ENCODE assay signal across 13 mouse cellular contexts in genomic region chr12:27335356-27336055, GRCm38 (mm10). TPM values are rescaled to one million over a fixed set of nuclear protein-coding genes. Genes with fewer than 3 reads are reported as not detected.
A peak's percentile ranks its signal among the peaks of the same experiment; 100 is the strongest.
DNase-seq lines count a peak whose midpoint lies in the region; ATAC-seq lines count a peak whose summit lies in the region.
"Had no signal": no experiment of that assay in that cellular context is flagged by ENCODE, and none has a peak within 500 bp of the region (broad histone marks: within the 10 kb centered on the region; RNA-seq: fewer than 3 reads in every experiment).

No protein-coding gene starts in this region.

- H3K4me3 ChIP-seq in intestine, embryonic 14.5 days (ENCODE audit: low read depth, low read length), result no peak overlapping the region
- H3K4me3 ChIP-seq in intestine, embryonic 15.5 days (replicated peaks), result no peak overlapping the region
- H3K4me3 ChIP-seq in embryonic facial prominence, embryonic 10.5 days, result peak overlapping the region; percentile 97
- H3K4me3 ChIP-seq in hindbrain, embryonic 13.5 days, result peak overlapping the region; percentile 100
- H3K4me3 ChIP-seq in midbrain, embryonic 16.5 days (ENCODE audit: low read depth, low read length), result peak overlapping the region; percentile 65
- H3K4me3 ChIP-seq: stomach, embryonic 15.5 days had no signal

- H3K27me3 ChIP-seq in intestine, embryonic 14.5 days (replicated peaks; ENCODE audit: control insufficient read depth, insufficient read depth, low read length), result no peaks in the 10 kb centered on the region
- no peaks in the 10 kb centered on the region for H3K27me3 ChIP-seq in intestine, embryonic 15.5 days (replicated peaks)
- no peaks in the 10 kb centered on the region for H3K27me3 ChIP-seq in embryonic facial prominence, embryonic 10.5 days (replicated peaks; ENCODE audit: low read depth, poor library complexity, severe bottlenecking)
- no peaks in the 10 kb centered on the region for H3K27me3 ChIP-seq in hindbrain, embryonic 13.5 days
- no peaks in the 10 kb centered on the region for H3K27me3 ChIP-seq in midbrain, embryonic 16.5 days (ENCODE audit: control insufficient read depth, insufficient read depth, low read depth, low read length)
- H3K27me3 ChIP-seq: stomach, embryonic 15.5 days had no signal

- H3K4me2 ChIP-seq in intestine, embryonic 14.5 days (ENCODE audit: low read length), result no peak overlapping the region
- no peak overlapping the region for H3K4me2 ChIP-seq in intestine, embryonic 15.5 days (replicated peaks)
- peak overlapping the region; percentile 84 for H3K4me2 ChIP-seq in hindbrain, embryonic 13.5 days
- peak overlapping the region; percentile 83 for H3K4me2 ChIP-seq in midbrain, embryonic 16.5 days (ENCODE audit: low read length)
- H3K4me2 ChIP-seq: stomach, embryonic 15.5 days had no signal

- intact Hi-C loops in gastrocnemius, postnatal 36 days (cut with DNase I), result loop anchor here (5.0 kb wide), 1 partner anchor 1097 kb away; no protein-coding TSS in a partner anchor

- ATAC-seq in intestine, embryonic 14.5 days (replicated peaks; ENCODE audit: low FRiP score, low TSS enrichment, low read depth), result no peak
- no peak for ATAC-seq in intestine, embryonic 15.5 days
- no peak for ATAC-seq in hindbrain, embryonic 13.5 days (ENCODE audit: low FRiP score)
- ATAC-seq in midbrain, embryonic 16.5 days, result no peak

- H3K9ac ChIP-seq in intestine, embryonic 14.5 days (ENCODE audit: low read length), result no peak overlapping the region
- H3K9ac ChIP-seq in intestine, embryonic 15.5 days, result no peak overlapping the region
- peak overlapping the region; percentile 100 for H3K9ac ChIP-seq in hindbrain, embryonic 13.5 days
- peak overlapping the region; percentile 56 for H3K9ac ChIP-seq in midbrain, embryonic 16.5 days (ENCODE audit: low read depth, low read length)
- H3K9ac ChIP-seq: stomach, embryonic 15.5 days had no signal

- H3K36me3 ChIP-seq in intestine, embryonic 14.5 days (ENCODE audit: control insufficient read depth, insufficient read depth, low read length), result peaks cover 25% of the 10 kb centered on the region
- H3K36me3 ChIP-seq in intestine, embryonic 15.5 days, result no peaks in the 10 kb centered on the region
- peaks cover 67% of the 10 kb centered on the region for H3K36me3 ChIP-seq in embryonic facial prominence, embryonic 10.5 days (replicated peaks)
- peaks cover 16% of the 10 kb centered on the region for H3K36me3 ChIP-seq in hindbrain, embryonic 13.5 days
- peaks cover 5% of the 10 kb centered on the region; the same call in 1 of the 2 replicates for H3K36me3 ChIP-seq in midbrain, embryonic 16.5 days (ENCODE audit: control insufficient read depth, insufficient read depth, low read length)
- H3K36me3 ChIP-seq: stomach, embryonic 15.5 days had no signal

- DNase-seq in intestine, embryonic 14.5 days (ENCODE audit: low spot score), result peak; percentile 50
- peak; percentile 31 for DNase-seq in embryonic facial prominence, embryonic 10.5 days (ENCODE audit: low spot score)
- DNase-seq in gastrocnemius, postnatal 36 days, result no peak
- no peak for DNase-seq in gastrocnemius, adult 8-10 months (ENCODE audit: low spot score in 2 of 2)
- no peak for DNase-seq in spleen, postnatal 14 days (ENCODE audit: low spot score in 2 of 2)
- DNase-seq: B cell, adult 2 months; cerebellum, adult 11 months; heart, postnatal 36 days; lung, postnatal 4 days had no signal

- 67% methylated on average over 11 of the region's 11 CpGs for WGBS in intestine, embryonic 14.5 days
- 70% methylated on average over 11 of the region's 11 CpGs for WGBS in intestine, embryonic 15.5 days
- 67% methylated on average over 11 of the region's 11 CpGs for WGBS in embryonic facial prominence, embryonic 10.5 days
- WGBS in hindbrain, embryonic 13.5 days, result 48% methylated on average over 11 of the region's 11 CpGs
- WGBS in midbrain, embryonic 16.5 days, result 32% methylated on average over 11 of the region's 11 CpGs

- no peaks in the 10 kb centered on the region for H3K9me3 ChIP-seq in intestine, embryonic 14.5 days (ENCODE audit: control insufficient read depth, low read length)
- H3K9me3 ChIP-seq in intestine, embryonic 15.5 days, result no peaks in the 10 kb centered on the region
- H3K9me3 ChIP-seq in embryonic facial prominence, embryonic 10.5 days, result no peaks in the 10 kb centered on the region
- H3K9me3 ChIP-seq in hindbrain, embryonic 13.5 days, result no peaks in the 10 kb centered on the region
- H3K9me3 ChIP-seq in midbrain, embryonic 16.5 days (replicated peaks; ENCODE audit: control insufficient read depth, low read length, poor library complexity, severe bottlenecking), result no peaks in the 10 kb centered on the region
- H3K9me3 ChIP-seq: stomach, embryonic 15.5 days had no signal

- peaks cover 11% of the 10 kb centered on the region for H3K4me1 ChIP-seq in intestine, embryonic 14.5 days (replicated peaks; ENCODE audit: control insufficient read depth, insufficient read depth, low read length)
- H3K4me1 ChIP-seq in intestine, embryonic 15.5 days (replicated peaks), result no peaks in the 10 kb centered on the region; the same call in 1 of the 2 replicates
- peaks cover 17% of the 10 kb centered on the region for H3K4me1 ChIP-seq in embryonic facial prominence, embryonic 10.5 days
- peaks cover 41% of the 10 kb centered on the region for H3K4me1 ChIP-seq in hindbrain, embryonic 13.5 days (replicated peaks)
- peaks cover 28% of the 10 kb centered on the region for H3K4me1 ChIP-seq in midbrain, embryonic 16.5 days (ENCODE audit: control insufficient read depth, insufficient read depth, low read length)
- H3K4me1 ChIP-seq: stomach, embryonic 15.5 days had no signal

- H3K27ac ChIP-seq in intestine, embryonic 14.5 days (ENCODE audit: low read depth), result no peak overlapping the region
- H3K27ac ChIP-seq in intestine, embryonic 15.5 days, result no peak overlapping the region
- no peak overlapping the region for H3K27ac ChIP-seq in embryonic facial prominence, embryonic 10.5 days (replicated peaks)
- H3K27ac ChIP-seq in hindbrain, embryonic 13.5 days, result peak overlapping the region; percentile 84
- H3K27ac ChIP-seq in midbrain, embryonic 16.5 days (ENCODE audit: low read length), result peak overlapping the region; percentile 75
- H3K27ac ChIP-seq: stomach, embryonic 15.5 days had no signal

RNA-seq across cellular contexts. Expression of gene Sox11, which starts 6.9 kb away (rescaled TPM):
- 60.1 and 72.7 TPM in 2 replicates for polyA plus RNA-seq in intestine, embryonic 14.5 days (2014; fragmentation: Nextera tagmentation; extraction: Ambion mirVana)
- polyA plus RNA-seq in intestine, embryonic 15.5 days (2015; fragmentation: Nextera tagmentation; extraction: Ambion mirVana), result 30.9 and 37.5 TPM in 2 replicates
- polyA plus RNA-seq in embryonic facial prominence, embryonic 10.5 days (2016; fragmentation: Nextera tagmentation; extraction: Ambion mirVana), result 300 and 318 TPM in 2 replicates
- 574 and 588 TPM in 2 replicates for polyA plus RNA-seq in hindbrain, embryonic 13.5 days (2015; fragmentation: Nextera tagmentation; extraction: Ambion mirVana)
- 371 and 465 TPM in 2 replicates for polyA plus RNA-seq in midbrain, embryonic 16.5 days (2015; fragmentation: Nextera tagmentation; extraction: Ambion mirVana)
- total RNA-seq in gastrocnemius, postnatal 36 days (2021), result under 1 TPM; 0.10 to 0.13 TPM
- total RNA-seq in gastrocnemius, adult 8-10 months (2022), result under 1 TPM in 3 of 4 experiments, not detected in 1; 0.02 to 0.07 (median 0.03) TPM

Comparison
In these comparisons a context has a peak if more than half of its experiments do, and no peak if none do; other contexts are left out.
1. DNase-seq: peak in intestine, embryonic 14.5 days (single experiment) and embryonic facial prominence, embryonic 10.5 days (single experiment); none in gastrocnemius, postnatal 36 days (0 of 2), gastrocnemius, adult 8-10 months (0 of 2) and spleen, postnatal 14 days (0 of 2).
2. H3K27ac ChIP-seq: peak in hindbrain, embryonic 13.5 days (single experiment) and midbrain, embryonic 16.5 days (single experiment); none in intestine, embryonic 14.5 days (single experiment), intestine, embryonic 15.5 days (single experiment) and embryonic facial prominence, embryonic 10.5 days (single experiment).
3. H3K4me2 ChIP-seq: peak in hindbrain, embryonic 13.5 days (single experiment) and midbrain, embryonic 16.5 days (single experiment); none in intestine, embryonic 14.5 days (single experiment) and intestine, embryonic 15.5 days (single experiment).
4. H3K4me3 ChIP-seq: peak in embryonic facial prominence, embryonic 10.5 days (single experiment), hindbrain, embryonic 13.5 days (single experiment) and midbrain, embryonic 16.5 days (single experiment); none in intestine, embryonic 14.5 days (single experiment) and intestine, embryonic 15.5 days (single experiment).
5. H3K9ac ChIP-seq: peak in hindbrain, embryonic 13.5 days (single experiment) and midbrain, embryonic 16.5 days (single experiment); none in intestine, embryonic 14.5 days (single experiment) and intestine, embryonic 15.5 days (single experiment).